Mouse (Mus musculus): ENCODE results near the gene Olfr1219.

Gene Olfr1219

DNA sequence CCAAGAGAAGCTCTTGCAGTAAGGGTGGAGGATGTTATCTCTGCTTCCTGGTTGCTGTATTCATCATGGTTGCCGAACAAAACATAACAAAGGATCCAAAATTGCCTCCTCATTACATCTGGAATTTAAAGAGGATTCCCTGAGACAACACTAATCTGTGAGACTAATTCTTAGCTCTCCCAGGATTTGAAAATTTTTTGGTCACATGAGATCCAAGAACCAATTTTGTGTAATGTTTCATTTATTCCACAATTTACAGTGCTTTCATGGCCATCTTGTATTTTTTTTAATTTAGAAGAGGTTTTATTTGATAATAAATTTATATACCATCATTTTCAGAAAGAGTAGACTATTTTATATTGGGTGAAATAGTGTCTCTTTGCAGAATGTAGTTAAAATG is at the start of gene Olfr1219:
TSS of gene Olfr1219 (minus strand) at position 101 of the 400 bp plus-strand sequence.
- DNase-seq: no peak

- DNase-seq: no peak
Observed at GRCm38 (mm10) chr2:89132954-89133353, 49.6 kb upstream of the Olfr1219 start, which contains the start of gene Olfr1222. Gene Olfr1222 (minus strand): TSS chr2:89133054.

- DNase-seq: no peak
Observed at GRCm38 (mm10) chr2:89117183-89117582, 33.9 kb upstream of the Olfr1219 start, which contains the start of gene Olfr1221. Gene Olfr1221 (minus strand): TSS chr2:89117283.

- no peak for DNase-seq
Observed at GRCm38 (mm10) chr2:89106735-89107134, 23.4 kb upstream of the Olfr1219 start, which contains the start of gene Olfr1220. Gene Olfr1220 (minus strand): TSS chr2:89106835.

GRCm38 (mm10) chr2:89105651-89106050 is 22.3 kb upstream of the Olfr1219 start:
- no peak for DNase-seq

DNA sequence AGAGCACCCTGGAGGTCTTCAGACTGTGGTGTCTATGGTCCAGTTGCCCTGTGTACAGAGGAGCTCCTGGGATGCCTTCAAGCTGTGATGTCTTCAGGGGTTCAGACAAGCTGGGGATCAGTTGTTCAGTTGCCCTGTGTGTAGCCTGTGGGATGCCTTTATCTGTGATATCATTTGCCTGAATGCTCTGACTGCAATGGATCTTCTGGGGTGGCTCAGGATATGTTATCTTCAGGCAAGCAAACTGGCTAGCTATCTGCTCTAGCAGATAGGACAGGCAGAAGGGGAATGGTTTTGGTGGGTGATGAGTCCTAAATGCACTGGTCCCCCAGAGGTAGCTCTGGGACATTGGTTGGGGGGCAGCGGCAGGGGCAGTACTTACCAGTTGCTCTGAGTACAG is 10.5 kb upstream of the Olfr1219 start:
- no peak for DNase-seq

DNA sequence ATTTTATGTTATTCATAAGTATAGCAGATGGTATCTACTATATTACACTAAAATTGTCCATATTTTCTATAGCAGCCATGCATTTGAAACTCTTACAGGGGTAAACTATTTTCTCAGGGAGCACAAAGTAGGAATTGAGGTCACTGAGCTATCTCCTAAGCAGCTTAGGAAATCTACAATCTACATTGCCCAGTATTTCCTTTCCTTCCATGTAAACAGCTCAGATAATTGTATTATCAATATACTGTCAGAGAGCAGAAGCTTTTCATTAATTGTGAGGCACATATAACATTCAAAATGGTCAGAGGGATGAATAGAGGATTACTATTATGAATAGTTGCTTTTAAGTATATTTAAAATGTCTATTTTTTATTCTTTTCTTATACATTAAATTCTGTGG is 1.8 kb downstream of the Olfr1219 start:
- DNase-seq: no peak

DNA sequence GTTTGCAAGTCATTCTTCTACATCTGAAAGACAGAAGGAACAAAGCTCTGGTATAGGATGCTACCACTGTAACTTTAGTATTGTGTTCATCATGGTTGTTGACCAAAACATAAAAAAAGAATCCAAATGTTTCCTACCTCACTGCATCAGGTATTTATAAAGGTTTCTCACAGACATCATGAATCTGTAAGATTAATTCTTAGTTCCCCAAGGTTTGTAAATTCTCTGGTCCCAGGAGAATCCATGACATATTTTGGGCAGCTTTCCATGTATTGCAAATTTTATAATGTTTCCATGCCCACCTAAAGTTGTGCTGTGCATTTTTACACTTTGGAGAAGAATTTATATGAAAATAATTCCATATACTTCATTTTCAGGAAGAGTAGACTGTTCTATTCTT is 22.2 kb downstream of the Olfr1219 start, which contains the start of gene Olfr1218:
TSS of gene Olfr1218 (minus strand) at position 101 of the 400 bp plus-strand sequence.
- no peak for DNase-seq

DNA sequence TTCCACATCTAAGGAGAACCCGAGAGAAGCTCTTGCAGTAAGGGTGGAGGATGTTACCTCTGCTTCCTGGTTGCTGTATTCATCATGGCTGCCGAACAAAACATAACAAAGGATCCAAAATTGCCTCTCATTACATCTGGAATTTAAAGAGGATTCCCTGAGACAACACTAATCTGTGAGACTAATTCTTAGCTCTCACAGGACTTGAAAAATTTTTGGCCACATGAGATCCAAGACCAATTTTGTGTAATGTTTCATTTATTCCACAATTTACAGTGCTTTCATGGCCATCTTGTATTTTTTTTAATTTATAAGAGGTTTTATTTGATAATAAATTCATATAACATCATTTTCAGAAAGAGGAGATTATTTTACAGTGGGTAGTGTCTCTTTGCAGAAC is 51.3 kb downstream of the Olfr1219 start, which contains the start of gene Olfr1217:
TSS of gene Olfr1217 (minus strand) at position 101 of the 400 bp plus-strand sequence.
- DNase-seq: no peak
